Mouse (Mus musculus) neural tube, embryonic 13.5 days (tissue): ENCODE results near the gene Rgs6. TPM values are rescaled to one million over a fixed set of nuclear protein-coding genes. Genes with fewer than 3 reads are reported as not detected.

Experiments used
- ATAC-seq: fragments of 200-750 bp; cut with Nextera tagmentation; 2 replicates; pipeline ENCODE4 v1.8.0; 2017; ENCODE audit warnings: low read depth, mild to moderate bottlenecking, moderate TSS enrichment, moderate library complexity
- H3K27ac ChIP-seq: fragments of 300-500 bp; sonication (generic); replicated peaks from 2 replicates; pipeline ENCODE4 v1.5.1; 2015; ENCODE audit warnings: moderate library complexity, mild to moderate bottlenecking, inconsistent platforms
- H3K27me3 ChIP-seq: fragments of 300-500 bp; sonication (generic); 2 replicates; pipeline ENCODE4 v1.6.1; 2015; ENCODE audit warnings: mild to moderate bottlenecking, inconsistent platforms
- H3K36me3 ChIP-seq: fragments of 300-500 bp; sonication (generic); 2 replicates; pipeline ENCODE4 v1.6.1; 2015; ENCODE audit warnings: mild to moderate bottlenecking, inconsistent platforms
- H3K4me1 ChIP-seq: fragments of 300-500 bp; sonication (generic); replicated peaks from 2 replicates; pipeline ENCODE4 v1.6.1; 2015; ENCODE audit warnings: inconsistent platforms
- H3K4me2 ChIP-seq: fragments of 300-500 bp; sonication (generic); 2 replicates; pipeline ENCODE4 v1.6.1; 2015; ENCODE audit warnings: inconsistent platforms, mild to moderate bottlenecking, moderate library complexity
- H3K4me3 ChIP-seq: fragments of 300-500 bp; sonication (generic); 2 replicates; pipeline ENCODE4 v1.5.1; 2015; ENCODE audit warnings: mild to moderate bottlenecking, inconsistent platforms
- H3K9ac ChIP-seq: fragments of 300-500 bp; sonication (generic); 2 replicates; pipeline ENCODE4 v1.6.1; 2015; ENCODE audit warnings: moderate library complexity, mild to moderate bottlenecking, inconsistent platforms
- H3K9me3 ChIP-seq: fragments of 300-500 bp; sonication (generic); 2 replicates; pipeline ENCODE4 v1.6.1; 2016; ENCODE audit warnings: inconsistent platforms
- WGBS: fragments of 180-500 bp; shearing (Covaris S2); methylation state at CpG from one replicate; pipeline ENCODE4 v1.1.7; 2015; 5-methylcytosine and 5-hydroxymethylcytosine counted together
- polyA plus RNA-seq: library from polyadenylated mRNA; unstranded; fragments of >200 nt; fragmentation: Nextera tagmentation; extraction: Ambion mirVana; gene quantifications from 2 replicates; pipeline ENCODE4 v1.2.1, GENCODE M21; 2015

Rgs6 gene
- polyA plus RNA-seq, 1 experiment from 2014 or later, result 3.1 TPM

- Histone ChIP-seq H3K4me3 (no peak overlapping the region), H3K4me2 (no peak overlapping the region), H3K9me3 (no peaks in the 10 kb centered on the region), H3K27me3 (no peaks in the 10 kb centered on the region), H3K36me3 (no peaks in the 10 kb centered on the region), H3K9ac (no peak overlapping the region), H3K27ac (no peak overlapping the region), H3K4me1 (no peaks in the 10 kb centered on the region)
- ATAC-seq, result no peak
- WGBS, result 73% methylated on average over 3 of the region's 3 CpGs
Observed at GRCm38 (mm10) chr12:83137001-83137400, 548.9 kb downstream of the Rgs6 start.

- 72% methylated on average over 2 of the region's 2 CpGs for WGBS
- Histone ChIP-seq H3K27me3 (no peaks in the 10 kb centered on the region), H3K4me3 (no peak overlapping the region)
Observed at GRCm38 (mm10) chr12:83141164-83141563, 553.1 kb downstream of the Rgs6 start.

DNA sequence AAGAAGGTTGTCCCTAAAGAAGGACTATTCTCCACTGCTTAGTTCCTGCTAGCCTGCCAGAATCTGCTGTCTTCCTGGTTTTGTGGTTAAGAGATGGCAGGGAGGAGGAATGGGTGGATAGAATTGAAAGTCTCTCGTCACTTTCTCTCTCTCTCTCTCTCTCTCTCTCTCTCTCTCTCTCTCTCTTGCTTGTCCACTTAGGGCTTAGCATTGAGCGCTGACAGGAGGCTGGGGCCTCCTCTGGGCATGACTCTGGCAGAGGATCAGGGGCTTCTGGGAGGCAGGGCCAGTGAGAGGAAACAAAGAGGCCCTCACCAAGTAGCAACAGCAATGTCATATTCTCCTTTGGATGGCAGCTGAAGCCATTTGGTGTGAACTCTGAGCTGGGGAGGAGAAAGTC lies 554.4 kb downstream of the Rgs6 start:
- H3K27ac ChIP-seq, result no peak overlapping the region
- peaks cover 7% of the 10 kb centered on the region; the same call in 1 of the 2 replicates for H3K4me1 ChIP-seq
- no peaks in the 10 kb centered on the region for H3K9me3 ChIP-seq
- 70% methylated on average over 2 of the region's 2 CpGs for WGBS
- no peaks in the 10 kb centered on the region for H3K27me3 ChIP-seq
- no peaks in the 10 kb centered on the region for H3K36me3 ChIP-seq
- H3K9ac ChIP-seq, result no peak overlapping the region
- H3K4me3 ChIP-seq, result no peak overlapping the region
- ATAC-seq, result no peak
- no peak overlapping the region for H3K4me2 ChIP-seq

More at GRCm38 (mm10) chr12:83141164-83141563, 553.1 kb downstream of the Rgs6 start:
- ATAC-seq, result no peak
- Histone ChIP-seq H3K4me1 (peaks cover 7% of the 10 kb centered on the region; the same call in 1 of the 2 replicates), H3K9me3 (no peaks in the 10 kb centered on the region), H3K4me2 (no peak overlapping the region), H3K9ac (no peak overlapping the region), H3K36me3 (no peaks in the 10 kb centered on the region), H3K27ac (no peak overlapping the region)

DNA sequence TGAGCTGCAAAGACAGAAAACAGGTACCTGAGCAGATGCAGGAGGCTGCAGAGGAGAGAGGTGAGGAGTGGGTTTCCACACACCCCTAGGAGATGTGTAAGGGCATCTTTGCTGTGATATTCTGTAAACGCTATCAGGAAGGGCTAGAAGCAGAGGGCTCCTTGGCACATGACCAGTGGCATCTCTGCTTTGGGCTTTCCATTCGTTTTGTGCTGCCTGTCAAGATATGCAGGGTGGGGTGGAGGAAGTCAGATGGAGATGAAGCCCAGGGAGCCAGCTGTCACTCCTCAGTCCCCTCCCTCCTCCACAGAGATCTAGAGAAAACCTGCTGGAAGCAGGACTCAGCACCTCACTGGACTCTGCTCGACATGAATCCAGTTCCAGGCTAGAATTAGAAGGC lies 555.0 kb downstream of the Rgs6 start:
- H3K36me3 ChIP-seq, result no peaks in the 10 kb centered on the region
- no peaks in the 10 kb centered on the region for H3K27me3 ChIP-seq
- no peak overlapping the region for H3K9ac ChIP-seq
- no peak overlapping the region for H3K4me2 ChIP-seq
- WGBS, result 55% methylated on average over 3 of the region's 3 CpGs
- ATAC-seq, result no peak
- H3K4me1 ChIP-seq, result peaks cover 7% of the 10 kb centered on the region; the same call in 1 of the 2 replicates
- H3K4me3 ChIP-seq, result no peak overlapping the region
- H3K27ac ChIP-seq, result no peak overlapping the region
- H3K9me3 ChIP-seq, result no peaks in the 10 kb centered on the region

DNA sequence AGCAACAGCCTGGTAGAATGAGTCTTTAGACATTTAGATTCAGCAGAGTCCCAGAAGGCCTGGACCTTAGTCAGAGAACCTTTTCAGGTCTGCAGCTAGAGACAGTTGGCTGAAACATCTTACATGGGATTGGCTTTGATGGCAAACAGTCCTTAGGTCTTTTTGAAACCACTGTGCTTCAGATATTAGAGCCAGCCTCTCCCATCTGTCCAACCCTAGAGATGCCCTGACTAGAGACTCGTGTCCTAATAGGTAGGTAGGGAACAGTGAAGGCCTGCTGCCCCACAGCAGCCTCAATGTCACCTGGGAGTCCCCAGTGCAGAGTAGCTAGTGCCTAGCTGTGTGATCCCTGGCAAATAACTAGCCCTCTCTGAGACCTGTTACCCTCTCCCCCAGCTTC lies 555.5 kb downstream of the Rgs6 start:
- Histone ChIP-seq H3K27me3 (no peaks in the 10 kb centered on the region), H3K36me3 (no peaks in the 10 kb centered on the region), H3K4me1 (peaks cover 7% of the 10 kb centered on the region; the same call in 1 of the 2 replicates), H3K4me3 (no peak overlapping the region), H3K27ac (no peak overlapping the region), H3K9ac (no peak overlapping the region), H3K4me2 (no peak overlapping the region), H3K9me3 (no peaks in the 10 kb centered on the region)
- ATAC-seq, result no peak
- 89% methylated on average over 1 of the region's 1 CpGs for WGBS

DNA sequence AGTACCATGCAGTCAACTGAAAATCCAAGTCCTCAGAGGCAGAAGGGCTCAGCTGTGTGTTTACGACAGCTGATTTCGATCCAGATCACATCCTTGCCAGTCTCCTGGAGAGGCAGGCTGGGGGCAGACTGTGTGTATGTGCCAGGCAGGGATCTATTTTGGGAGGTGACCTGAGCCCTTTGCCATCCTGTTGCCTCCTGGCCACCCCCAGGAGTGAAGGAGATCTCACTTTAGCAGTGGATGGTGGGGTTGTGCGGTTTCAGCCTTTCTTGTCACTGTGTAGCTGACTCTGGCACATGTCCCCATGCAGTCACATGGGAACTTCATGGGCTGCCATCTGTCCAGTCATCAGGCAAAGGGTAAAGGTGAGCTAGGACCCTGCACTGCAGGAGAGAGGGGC lies 557.0 kb downstream of the Rgs6 start:
- no peak for ATAC-seq

DNA sequence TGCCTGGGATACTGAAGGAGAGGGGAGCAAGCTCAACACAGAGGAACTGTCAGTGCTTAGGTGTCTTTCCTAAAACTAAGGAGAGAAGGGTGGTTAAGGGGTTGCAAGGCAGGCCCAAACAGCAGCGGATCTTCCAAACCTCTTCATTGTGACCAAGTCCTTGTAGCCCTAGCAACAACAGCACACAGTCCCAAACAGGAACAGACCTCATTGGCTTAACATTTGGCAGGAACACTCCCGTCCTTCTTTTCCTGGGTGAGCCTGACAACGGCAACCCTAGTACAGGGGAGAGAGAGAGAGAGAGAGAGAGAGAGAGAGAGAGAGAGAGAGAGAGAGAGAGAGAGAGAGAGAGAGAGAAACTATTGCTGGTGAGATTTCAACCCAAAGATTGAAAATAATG lies 557.8 kb downstream of the Rgs6 start:
- Histone ChIP-seq H3K36me3 (no peaks in the 10 kb centered on the region), H3K27me3 (no peaks in the 10 kb centered on the region), H3K27ac (no peak overlapping the region), H3K9me3 (no peaks in the 10 kb centered on the region), H3K4me2 (no peak overlapping the region), H3K4me3 (no peak overlapping the region), H3K4me1 (peaks cover 7% of the 10 kb centered on the region; the same call in 1 of the 2 replicates), H3K9ac (no peak overlapping the region)
- no peak for ATAC-seq
- 86% methylated on average over 3 of the region's 3 CpGs for WGBS

More for the DNA sequence above, 557.0 kb downstream of the Rgs6 start:
- Histone ChIP-seq H3K27me3 (no peaks in the 10 kb centered on the region), H3K4me1 (peaks cover 7% of the 10 kb centered on the region; the same call in 1 of the 2 replicates), H3K4me3 (no peak overlapping the region), H3K9ac (no peak overlapping the region), H3K4me2 (no peak overlapping the region), H3K36me3 (no peaks in the 10 kb centered on the region), H3K9me3 (no peaks in the 10 kb centered on the region), H3K27ac (no peak overlapping the region)
- 59% methylated on average over 3 of the region's 3 CpGs for WGBS

DNA sequence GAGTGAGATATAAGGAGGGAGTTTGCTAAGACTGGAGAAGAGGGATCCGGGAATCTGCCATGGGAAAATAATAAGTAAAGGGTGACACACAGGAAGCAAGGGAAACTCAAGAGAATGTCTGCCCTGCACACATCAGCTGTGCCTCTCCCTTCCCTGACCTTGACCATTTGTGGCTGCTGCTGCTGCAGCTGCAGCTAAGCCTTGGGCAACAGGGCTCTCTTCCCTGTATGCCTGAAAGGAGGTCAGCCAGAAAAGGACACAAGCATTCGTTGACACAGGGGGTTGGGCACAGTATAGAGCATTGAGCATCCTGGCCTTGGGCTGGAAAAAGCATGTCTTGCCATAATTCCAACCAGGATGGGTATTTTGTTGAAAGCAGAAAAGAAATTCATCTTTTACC lies 558.8 kb downstream of the Rgs6 start:
- Histone ChIP-seq H3K4me3 (no peak overlapping the region), H3K4me2 (no peak overlapping the region), H3K9me3 (no peaks in the 10 kb centered on the region), H3K27ac (no peak overlapping the region), H3K27me3 (no peaks in the 10 kb centered on the region), H3K4me1 (peaks cover 7% of the 10 kb centered on the region; the same call in 1 of the 2 replicates), H3K9ac (no peak overlapping the region), H3K36me3 (no peaks in the 10 kb centered on the region)
- no peak for ATAC-seq
- WGBS, result 70% methylated on average over 2 of the region's 2 CpGs

DNA sequence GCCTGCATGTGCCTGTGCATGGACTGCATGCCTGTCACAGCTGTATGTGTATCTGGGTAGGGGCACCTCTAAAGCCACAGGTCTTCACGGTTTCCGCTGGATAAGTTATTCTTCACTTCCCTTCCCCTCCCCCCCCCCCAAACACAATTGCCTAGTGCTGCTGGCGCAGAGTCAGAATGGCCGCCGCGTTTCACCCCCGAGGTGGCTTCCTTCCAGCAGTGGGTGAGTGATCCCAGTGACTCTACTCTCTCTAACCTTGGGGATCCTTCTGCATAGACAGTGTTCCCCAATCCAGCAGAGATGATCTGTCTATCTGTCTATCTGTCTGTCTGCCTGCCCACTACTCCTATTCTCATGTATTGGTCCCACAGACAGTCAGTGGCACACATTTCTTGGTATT lies 561.9 kb downstream of the Rgs6 start:
- Histone ChIP-seq H3K4me2 (no peak overlapping the region), H3K4me1 (peaks cover 4% of the 10 kb centered on the region; the same call in 1 of the 2 replicates), H3K9ac (no peak overlapping the region), H3K27ac (no peak overlapping the region), H3K9me3 (no peaks in the 10 kb centered on the region), H3K36me3 (no peaks in the 10 kb centered on the region), H3K27me3 (no peaks in the 10 kb centered on the region), H3K4me3 (no peak overlapping the region)
- WGBS, result 88% methylated on average over 7 of the region's 7 CpGs
- ATAC-seq, result no peak

DNA sequence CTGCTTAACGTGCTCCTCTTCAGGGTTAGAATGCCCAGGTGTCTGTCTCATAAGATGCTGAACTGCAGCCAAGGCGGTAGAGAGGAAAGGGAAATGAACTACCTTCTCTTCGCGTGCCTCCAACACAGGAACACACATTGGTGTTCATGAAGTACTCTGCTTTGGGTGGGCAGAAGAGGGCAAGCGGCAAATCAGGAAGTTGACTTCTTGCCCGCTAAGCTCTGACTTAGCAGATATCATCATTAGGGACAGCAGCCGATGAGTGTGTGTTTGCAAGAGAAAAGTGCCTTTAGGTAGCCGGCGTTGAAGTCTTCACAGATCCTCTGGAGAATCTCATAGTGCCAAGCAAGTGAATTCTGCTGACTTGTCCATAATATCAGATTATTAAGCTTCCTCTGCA lies 562.7 kb downstream of the Rgs6 start:
- Histone ChIP-seq H3K27ac (no peak overlapping the region), H3K27me3 (no peaks in the 10 kb centered on the region), H3K36me3 (no peaks in the 10 kb centered on the region), H3K4me1 (no peaks in the 10 kb centered on the region), H3K4me2 (no peak overlapping the region), H3K9ac (no peak overlapping the region), H3K9me3 (no peaks in the 10 kb centered on the region), H3K4me3 (no peak overlapping the region)
- 94% methylated on average over 9 of the region's 9 CpGs for WGBS
- no peak for ATAC-seq

GRCm38 (mm10) chr12:83151474-83151873 lies 563.4 kb downstream of the Rgs6 start:
- Histone ChIP-seq H3K9ac (no peak overlapping the region), H3K27me3 (no peaks in the 10 kb centered on the region), H3K27ac (no peak overlapping the region), H3K4me3 (no peak overlapping the region), H3K4me2 (no peak overlapping the region), H3K4me1 (no peaks in the 10 kb centered on the region), H3K36me3 (no peaks in the 10 kb centered on the region), H3K9me3 (no peaks in the 10 kb centered on the region)
- no peak for ATAC-seq
- WGBS, result 90% methylated on average over 2 of the region's 2 CpGs

DNA sequence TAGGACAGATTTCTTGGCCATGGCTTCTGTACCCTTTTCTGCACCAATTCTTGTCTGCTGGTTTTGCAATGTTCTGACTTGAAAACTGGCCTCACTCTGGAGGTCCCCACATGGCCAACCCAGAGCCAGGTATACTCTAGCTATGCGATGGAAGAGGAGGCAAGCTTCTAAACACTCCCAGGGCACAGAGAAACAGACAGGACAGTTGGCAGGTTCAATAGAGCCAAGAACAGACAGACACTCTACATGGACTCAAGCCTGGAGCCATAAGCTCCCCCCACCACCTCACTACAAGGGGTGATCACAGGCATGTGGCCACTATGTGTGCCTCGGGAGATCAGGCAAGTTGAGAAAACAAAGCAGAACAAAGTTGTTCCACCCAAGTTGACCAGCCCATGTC lies 572.1 kb downstream of the Rgs6 start:
- no peaks in the 10 kb centered on the region for H3K4me1 ChIP-seq
- no peak overlapping the region for H3K4me2 ChIP-seq
- 93% methylated on average over 2 of the region's 2 CpGs for WGBS
- no peak overlapping the region for H3K9ac ChIP-seq
- H3K4me3 ChIP-seq, result no peak overlapping the region
- no peaks in the 10 kb centered on the region for H3K36me3 ChIP-seq
- no peaks in the 10 kb centered on the region for H3K9me3 ChIP-seq
- H3K27me3 ChIP-seq, result no peaks in the 10 kb centered on the region
- H3K27ac ChIP-seq, result no peak overlapping the region
- ATAC-seq, result no peak

- WGBS, result 83% methylated on average over 4 of the region's 4 CpGs
- Histone ChIP-seq H3K4me3 (no peak overlapping the region), H3K27ac (no peak overlapping the region), H3K4me2 (no peak overlapping the region), H3K4me1 (no peaks in the 10 kb centered on the region), H3K36me3 (no peaks in the 10 kb centered on the region), H3K9me3 (no peaks in the 10 kb centered on the region), H3K9ac (no peak overlapping the region), H3K27me3 (no peaks in the 10 kb centered on the region)
- no peak for ATAC-seq
Observed at GRCm38 (mm10) chr12:83160700-83161099, 572.6 kb downstream of the Rgs6 start.
